Mouse (Mus musculus): ENCODE results near the gene Wdfy2.

- no peak for TF ChIP-seq CTCF (IDR thresholded peaks at IDR 0.05)
- no peak for TF ChIP-seq POLR2A (IDR thresholded peaks at IDR 0.05; ENCODE audit: insufficient read depth, low read depth, low read length)
These were observed 142.3 kb downstream of the Wdfy2 start for GRCm38 (mm10) chr14:62979815-62980214.
